Mouse (Mus musculus) T-helper 1 cell (primary cell): ENCODE measurements around the gene Xrn2.
"Not testable (repeated sequence)": the region's sequence is repeated elsewhere in the genome, so short reads cannot be mapped to it uniquely, and the experiment has no call there.

Experiments used
- in situ Hi-C: fragments of 300-600 bp; cut with MboI, MseI; formaldehyde crosslinking; loops from one replicate; pipeline ENCODE4 v1.15.1; 2025; ENCODE audit warnings: high pct_unique_total_duplicates

Gene Xrn2

DNA sequence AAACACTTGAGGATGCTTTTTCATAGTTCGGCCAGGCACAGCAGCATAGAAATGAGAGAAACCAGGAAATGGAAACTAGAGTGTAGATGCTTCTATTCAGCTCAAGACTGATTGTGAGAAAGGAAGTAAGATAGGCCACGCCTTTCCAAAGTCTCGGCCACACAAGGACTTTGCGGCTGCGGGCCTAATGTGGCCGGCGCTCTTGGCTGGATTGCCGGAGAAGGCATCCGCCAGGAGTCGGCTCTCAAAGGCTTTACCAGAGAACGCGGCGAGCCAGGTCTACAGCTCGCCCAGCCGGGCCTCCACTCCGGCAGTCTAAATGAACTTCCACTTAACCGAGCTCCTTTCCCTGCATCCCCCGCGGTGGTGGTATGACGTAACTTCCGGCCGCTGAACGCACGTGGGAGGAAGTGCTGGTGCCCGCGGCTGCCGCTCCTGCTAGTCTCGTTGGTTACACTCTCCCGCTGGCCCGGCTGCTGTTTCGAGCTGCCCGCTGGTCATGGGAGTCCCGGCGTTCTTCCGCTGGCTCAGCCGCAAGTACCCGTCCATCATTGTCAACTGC is at the start of gene Xrn2:
Gene Xrn2 (plus strand): TSS at position 374 of the 562 bp plus-strand sequence.
- in situ Hi-C loops, result no loop called here

DNA sequence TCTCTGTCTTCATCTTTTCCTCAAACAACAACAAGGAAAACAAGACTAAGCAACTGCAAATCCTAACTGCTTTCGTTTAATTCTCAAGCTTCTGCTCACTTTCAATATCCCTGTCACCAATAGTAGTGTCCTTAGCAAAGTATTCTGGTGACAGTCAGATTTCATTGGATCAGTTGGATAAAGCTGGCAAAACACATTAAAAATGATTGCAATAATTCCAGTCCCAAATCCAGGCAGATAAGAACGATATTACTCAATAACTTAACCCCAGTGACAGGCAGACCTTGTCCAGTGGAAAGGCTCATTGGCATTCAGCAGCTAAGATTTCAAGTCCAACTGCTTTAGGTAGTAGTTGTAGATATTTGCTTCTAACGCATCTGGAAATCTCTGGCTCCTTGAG is 37.8 kb upstream of the Xrn2 start:
- in situ Hi-C loops, result no loop called here

DNA sequence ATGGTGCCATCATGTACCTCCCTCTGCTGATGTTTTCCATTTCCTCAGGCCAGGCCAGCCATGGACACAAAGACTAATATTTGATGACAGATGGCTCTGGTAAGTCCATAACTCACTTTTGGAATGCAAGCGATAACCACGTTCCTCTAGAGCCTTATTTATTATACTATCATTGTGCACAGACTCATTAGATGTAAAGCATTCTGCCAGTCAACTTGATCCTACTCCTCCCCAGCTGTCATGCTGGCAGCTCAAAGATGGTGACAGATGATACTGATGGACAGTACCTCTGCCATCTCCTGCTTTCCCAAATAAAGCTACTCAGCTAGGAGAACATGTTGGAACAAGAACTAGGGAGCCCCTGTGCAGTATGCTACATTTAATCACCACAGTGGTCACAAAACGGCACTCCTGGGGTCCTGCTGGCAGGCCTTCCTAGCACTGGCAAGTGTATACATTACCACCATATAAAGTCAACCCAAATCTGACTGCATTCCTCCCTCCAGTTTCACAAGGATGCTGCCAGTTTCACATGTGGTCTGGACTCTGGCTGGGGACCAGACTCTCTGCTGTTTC is 37.3 kb upstream of the Xrn2 start:
- in situ Hi-C loops, result no loop called here

DNA sequence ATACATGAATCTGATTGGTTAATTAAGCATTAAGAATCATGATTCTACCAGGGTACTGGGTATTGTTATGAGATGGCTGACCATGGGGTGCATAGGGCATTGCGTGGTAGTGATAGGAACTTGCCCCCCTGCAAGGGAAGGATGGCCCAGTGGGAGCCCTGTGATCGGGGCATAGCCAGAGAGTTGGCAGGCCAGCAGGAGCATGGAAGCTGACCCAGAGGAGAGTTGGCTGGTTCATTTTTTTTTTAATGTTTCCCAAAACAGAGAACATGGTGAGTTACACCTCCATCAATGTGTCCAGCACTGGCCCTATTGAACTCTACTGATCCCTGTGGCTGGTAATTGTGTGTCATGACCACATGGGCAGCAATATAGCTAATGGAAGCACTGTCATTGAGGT is 30.0 kb upstream of the Xrn2 start:
- in situ Hi-C loops, result no loop called here

DNA sequence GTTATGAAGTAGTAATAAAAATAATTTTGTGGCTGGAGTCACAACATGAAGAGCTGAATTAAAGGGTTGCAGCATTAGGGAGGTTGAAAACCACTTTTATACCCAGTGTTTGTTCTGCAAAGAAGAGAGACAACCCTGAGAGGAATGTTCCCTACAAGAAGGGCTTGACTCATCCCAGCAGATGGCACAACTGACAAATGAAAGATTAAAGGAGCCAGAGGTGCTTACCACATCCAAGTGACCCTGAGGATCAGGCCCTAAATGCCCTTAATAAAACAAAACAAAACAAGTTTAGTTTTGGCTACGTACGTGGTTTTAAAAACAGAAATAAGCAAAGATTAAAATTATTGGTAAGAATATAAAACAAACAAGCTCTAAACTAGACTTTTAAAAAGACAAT is 28.0 kb upstream of the Xrn2 start:
- in situ Hi-C loops, result no loop called here

DNA sequence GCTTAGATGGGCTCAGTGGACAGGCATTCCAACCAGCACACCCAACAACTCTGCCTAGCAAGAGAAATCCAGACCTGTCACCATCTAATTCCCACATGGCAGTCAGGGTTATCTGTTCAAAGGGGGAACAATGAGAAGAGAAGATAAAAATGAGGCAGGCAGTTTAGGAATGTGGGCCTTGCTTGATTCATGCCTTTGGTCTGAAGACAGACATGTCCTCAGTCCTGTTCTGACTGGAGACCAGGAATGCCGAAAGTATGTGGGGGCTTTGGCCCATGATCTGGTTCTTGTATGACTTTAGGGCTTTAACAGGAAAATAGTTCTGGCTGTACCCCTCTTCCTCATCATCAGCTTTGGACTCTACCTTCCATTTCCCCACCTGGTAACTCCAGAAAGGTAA is 27.0 kb upstream of the Xrn2 start:
- in situ Hi-C loops, result no loop called here

DNA sequence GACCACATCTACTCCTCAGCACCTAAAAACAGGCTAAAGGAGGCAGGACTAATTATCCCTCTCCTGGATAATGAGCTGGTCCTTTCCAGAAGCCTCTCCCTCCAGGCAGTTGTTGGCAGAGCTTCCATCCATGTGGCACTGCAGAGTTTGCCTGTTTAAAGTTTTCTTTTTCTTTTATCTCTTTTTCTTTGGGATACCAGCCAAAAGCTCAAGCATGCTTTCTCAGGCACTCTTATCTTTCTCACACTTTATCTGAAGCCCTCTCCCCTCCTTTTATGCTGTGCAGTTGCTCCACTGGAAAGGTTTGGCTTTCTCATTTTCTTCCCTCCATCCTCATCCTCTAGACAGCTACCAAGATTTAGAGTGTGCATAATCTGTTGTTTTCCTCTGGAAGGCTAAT is 26.4 kb upstream of the Xrn2 start:
- in situ Hi-C loops, result no loop called here

DNA sequence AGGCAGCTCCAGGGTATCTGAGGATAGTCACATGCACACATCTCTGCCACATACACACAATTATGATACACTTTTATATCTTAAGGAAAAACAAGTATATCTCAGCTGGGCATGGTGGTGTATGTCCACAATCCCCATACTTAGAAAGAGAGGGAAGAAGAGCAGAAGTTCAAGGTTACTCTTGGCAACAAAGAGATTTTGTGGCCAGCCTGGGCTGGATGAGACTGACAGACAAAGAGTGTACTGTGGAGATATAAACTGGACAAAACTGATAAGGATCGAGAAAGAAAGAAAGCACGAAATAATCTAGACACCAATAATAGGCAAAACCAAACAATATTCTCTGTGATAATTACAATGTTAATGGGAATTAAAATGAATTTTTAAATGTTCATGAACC is 5.5 kb upstream of the Xrn2 start:
- in situ Hi-C loops, result no loop called here

DNA sequence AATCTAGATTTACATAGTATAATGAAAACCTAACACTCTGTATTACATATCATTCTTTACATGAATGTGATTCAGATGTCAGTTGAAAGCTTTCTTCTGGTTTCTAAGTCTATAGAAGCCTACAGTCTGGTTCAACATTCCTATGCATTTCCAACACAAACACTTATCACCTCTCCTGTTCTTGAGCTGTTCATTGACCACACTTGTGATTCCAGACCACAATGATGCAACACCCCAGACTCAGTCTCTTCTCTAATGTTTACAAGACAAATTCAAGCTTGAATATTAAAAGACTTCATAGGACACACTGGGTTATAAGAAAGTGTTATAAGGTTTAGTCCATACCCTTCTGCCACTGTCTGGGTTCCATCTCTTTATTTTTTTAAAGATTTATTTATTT is 3.7 kb upstream of the Xrn2 start:
- in situ Hi-C loops, result no loop called here

DNA sequence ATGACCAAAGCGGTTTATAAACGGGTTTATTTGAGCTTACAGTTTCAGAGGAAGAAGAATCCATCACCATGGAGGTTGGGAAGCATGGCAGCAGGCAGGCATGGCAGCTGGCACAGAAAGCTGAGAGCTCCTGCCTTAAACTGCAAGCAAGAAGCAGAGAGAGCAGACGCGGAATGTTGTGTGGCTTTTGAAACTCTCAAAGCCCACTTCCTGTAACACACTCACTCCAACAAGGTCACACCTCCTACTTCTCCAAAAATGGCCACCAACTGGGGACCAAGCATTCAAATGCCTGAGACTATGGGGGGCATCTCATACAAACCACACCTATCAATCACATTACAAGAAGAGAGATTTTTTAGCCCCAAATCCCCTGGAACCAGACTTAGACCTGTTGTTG is 2.7 kb upstream of the Xrn2 start:
- in situ Hi-C loops, result no loop called here

DNA sequence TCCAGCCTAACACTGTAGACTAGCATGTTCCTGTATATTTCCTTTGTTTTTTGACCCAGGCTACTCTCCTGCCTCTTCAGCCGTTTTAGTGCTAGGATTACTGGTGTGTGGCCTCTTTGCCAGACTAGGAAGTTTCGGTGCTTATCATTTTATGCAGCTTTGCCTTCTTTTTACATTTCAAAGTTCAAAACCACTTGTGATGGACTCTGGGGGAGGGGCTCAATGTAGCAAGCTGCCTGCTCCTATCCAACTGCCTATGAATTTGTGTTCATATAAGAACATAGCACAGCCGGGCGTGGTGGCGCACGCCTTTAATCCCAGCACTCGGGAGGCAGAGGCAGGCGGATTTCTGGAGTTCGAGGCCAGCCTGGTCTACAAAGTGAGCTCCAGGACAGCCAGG is 1.8 kb upstream of the Xrn2 start:
- in situ Hi-C loops, result no loop called here

DNA sequence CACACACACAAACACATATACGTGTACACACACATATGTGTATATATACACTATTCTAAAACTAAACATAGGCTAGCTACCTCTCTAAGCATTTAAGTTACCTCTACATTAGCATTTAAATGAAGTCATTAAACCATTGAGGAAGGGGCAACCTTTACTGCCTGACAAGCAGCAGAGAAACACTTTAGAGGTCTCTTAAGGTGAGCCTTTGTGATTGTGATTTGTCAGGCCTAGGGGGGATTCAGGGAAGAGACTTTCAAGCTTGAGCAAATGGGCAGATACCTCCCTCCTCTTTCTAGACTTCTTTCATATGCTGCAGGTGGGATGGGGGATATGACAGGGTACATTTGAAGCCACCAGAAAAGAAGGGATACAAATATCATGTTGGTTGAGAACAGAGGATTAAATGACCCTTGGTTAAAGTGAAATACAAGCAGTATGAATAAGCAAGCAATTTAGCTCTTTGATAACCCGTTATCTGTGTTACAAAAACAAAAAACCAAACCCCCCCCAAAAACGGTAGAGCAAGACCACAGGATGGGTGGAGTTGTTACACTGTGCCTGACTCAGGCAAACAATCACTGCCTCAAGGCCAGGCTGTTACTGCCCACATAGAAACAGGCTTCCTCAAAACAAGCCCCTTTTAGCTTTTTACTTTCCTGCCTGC is 1.2 kb upstream of the Xrn2 start:
- in situ Hi-C loops, result no loop called here

DNA sequence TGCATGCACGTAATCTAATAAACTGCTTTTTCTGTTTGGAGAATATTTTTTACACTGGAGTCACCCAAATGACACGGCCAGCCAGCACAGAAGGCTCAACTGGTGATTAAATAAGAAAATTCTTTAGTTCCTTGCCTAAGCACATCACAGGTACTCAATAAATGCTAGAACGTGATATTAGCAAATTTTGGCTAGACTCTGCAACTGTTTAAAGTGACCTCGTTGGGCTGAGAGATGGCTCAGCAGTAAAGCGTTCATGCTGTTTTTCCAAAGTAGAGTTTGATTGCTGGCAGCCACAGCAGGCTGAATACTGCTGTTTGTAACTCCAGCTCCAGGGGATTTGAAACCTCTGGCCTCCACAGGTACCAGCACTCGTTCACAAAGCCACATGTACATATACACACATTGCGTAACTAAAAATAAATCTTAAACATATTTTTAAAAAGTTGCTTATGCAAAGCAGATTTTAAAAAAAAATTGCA is 614 bp upstream of the Xrn2 start:
- in situ Hi-C loops, result no loop called here

DNA sequence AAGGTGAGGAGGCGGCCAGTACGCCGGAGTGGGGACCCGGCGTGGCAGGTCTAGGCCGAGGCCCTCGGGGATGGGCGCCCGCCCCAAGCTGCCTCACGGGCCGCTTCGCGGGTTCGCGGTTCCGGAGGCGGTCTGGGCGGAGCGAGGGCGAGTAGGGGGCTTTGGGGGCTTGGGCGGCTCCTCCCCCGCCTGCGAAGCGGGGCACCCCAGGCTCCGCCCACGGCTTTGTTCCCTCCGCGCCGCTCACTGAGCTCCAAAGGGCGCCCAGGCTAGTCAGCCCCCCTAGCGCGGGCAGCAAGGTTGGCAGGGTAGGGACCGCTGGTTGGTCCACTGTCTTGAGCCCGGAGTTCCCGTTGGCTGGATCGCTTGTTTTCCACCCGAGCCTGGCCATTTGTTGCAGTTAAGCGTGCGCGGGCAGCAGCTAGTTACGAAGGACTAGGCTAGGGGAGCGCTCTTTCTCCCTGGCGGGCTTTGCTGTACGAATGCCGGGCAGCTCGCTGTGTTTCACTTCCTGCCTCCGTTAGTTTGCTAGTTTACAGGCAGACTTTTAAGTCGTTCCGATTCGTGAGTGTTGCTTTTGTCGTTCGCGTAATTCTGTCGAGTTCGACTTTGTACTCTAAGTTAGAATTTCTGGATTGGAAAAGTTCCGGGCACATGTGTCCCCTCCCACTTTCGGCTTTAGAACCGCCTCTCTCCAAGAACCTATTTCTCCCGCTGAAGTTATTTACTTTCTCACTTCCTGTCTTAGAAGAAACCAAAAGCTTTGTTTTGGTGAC is 586 bp downstream of the Xrn2 start:
- in situ Hi-C loops, result no loop called here

DNA sequence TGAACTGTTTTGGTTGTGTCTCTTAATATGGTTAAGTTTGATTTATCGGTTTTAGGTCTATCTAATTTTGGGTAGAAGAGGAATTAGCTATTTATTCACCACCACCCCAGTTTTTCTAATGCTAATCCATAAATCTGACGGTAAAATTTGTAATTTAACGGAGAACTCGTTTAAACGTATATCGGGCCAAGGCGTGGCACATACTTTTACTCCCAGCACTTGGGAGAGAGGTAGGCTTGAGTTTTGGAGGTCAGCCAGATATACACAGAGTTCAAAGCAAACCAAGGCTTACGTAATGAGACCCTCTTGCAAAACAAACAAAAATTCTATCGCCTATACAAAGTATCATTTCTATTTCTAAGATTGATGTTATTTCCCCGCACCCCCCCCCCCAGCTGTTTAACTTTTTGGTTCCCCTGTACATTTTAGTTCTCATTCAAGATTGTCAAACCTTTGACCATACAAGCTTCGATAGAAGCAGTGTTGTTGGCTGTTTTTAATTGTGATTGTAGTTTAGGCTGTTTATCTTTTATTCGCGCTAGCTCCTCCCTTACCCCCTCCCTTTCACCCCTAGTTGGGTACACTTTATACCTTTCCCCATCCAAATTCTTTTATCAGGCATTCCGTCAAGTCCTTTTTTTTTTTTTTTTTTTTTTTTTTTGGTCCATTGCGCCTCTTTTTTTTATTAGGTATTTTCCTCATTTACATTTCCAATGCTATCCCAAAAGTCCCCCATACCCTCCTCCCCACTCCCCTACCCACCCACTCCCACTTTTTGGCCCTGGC is 1.5 kb downstream of the Xrn2 start:
- in situ Hi-C loops, result no loop called here

DNA sequence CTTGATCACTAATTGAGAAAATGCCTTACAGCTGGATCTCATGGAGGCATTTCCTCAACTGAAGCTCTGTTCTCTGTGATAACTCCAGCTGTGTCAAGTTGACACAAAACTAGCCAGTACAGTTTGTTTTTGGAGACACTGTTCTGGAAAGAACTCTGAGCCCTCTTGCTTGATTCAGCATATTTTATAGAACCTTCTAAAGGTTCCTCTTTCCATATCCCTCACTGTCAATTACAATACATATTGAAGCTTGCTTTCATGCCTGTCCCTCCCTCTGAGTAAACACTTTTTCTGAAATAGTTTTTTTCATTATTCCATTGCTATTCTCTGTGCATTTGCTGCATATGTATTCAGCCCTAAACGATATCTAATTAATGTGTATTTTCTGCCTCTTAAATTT is 9.2 kb downstream of the Xrn2 start:
- in situ Hi-C loops, result not testable (repeated sequence)

DNA sequence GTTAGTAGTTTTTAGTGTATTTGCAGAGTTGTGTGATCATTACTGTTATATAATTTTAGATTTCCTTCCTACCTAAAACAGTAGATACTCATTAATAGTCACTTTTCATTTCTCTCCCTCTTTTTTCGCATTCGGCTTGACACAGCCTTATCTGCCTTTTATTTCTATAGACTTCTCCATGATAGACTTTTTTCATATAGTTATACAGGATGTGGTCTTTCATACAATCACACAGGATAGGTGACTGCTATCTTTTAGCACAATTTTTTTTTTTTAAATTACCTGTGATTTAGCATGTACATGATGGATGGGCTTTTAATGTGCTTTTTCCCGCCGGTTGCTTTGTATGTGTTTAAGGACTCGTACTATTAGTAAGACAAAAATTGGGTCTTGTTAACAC is 10.3 kb downstream of the Xrn2 start:
- in situ Hi-C loops, result no loop called here

DNA sequence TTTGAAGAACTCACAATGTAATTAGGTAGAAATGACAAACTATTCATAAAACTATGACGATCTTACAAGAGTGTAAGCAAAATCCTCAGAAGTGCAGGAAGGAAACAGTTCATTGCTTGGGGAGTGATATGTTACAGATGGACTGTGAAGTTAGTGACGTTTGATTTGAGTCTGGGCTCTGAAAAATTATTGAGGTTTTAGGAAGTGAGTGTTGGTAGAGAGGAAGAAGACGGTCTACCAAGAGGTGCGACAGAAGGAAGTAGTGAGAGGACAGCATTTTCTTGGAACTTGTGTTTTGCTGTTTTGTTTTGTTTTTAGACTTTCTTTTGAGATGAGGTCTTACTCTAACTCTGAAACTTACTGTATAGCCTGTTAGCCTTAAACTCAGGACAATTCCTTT is 10.8 kb downstream of the Xrn2 start:
- in situ Hi-C loops, result no loop called here

DNA sequence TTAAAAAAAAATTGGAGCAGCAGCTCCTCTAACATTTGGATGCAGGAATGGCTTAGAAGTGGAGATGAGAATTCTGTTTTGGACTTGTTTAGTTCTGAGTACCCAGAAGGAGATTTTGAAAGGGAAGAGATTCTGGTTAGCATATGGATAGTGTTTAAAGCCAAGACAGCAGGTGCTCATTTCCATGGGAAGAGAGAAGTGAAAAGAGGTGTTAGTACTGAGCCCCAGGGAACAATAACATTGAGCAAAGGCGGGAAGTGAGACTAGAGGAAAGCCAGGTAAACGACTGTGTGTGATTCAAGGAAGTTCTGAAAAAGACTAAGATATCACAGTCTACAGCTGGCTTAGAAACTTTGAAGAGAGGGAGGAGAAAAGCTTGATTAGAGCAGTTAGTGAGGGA is 20.3 kb downstream of the Xrn2 start:
- in situ Hi-C loops, result no loop called here

DNA sequence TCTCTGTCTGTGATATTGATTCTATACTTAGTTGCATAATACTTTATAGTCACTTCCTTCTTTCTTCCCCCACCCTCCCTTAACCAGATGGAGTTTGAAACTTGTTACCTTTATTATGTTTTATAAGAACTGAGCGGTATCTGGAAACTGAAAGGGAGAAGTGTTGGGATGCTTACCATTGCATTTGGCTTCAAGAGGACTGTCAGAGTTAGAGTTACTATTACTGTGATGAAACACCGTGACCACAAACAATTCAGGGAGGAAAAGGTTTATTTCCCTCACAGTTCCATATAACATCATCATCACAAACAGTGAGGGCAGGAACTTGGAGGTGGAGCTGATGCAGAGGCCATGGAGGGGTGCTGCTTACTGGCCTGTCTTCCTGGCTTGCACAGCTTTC is 23.1 kb downstream of the Xrn2 start:
- in situ Hi-C loops, result no loop called here

DNA sequence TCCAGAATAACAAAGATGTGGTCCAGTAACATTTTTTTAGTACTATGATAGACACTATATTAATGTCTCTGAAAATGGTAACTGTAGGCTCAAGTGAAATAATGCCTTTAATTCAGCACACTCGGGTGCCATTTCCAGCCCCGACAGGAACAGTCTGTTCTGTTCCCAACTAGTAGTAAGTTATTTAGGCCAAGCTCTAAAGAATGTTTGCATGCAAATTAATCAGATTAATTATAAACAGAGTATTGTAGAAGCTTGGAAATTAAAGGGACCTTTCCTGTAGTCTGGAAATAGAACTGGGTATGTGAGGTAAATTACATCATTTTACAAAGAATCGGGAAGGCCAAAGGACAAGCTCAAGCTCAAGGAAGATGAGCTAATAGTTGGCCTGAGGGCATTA is 34.3 kb downstream of the Xrn2 start:
- in situ Hi-C loops, result loop anchor here (10.0 kb wide), 1 partner anchor 1112 kb away; the partner anchor contains the start of genes Cfap61 and Crnkl1
